Mouse (Mus musculus) neural tube, embryonic 12.5 days (tissue): ENCODE data around the gene Srcap. TPM values are rescaled to one million over a fixed set of nuclear protein-coding genes. Genes with fewer than 3 reads are reported as not detected.
A peak's percentile ranks its signal among the peaks of the same experiment; 100 is the strongest.
"Not testable (repeated sequence)": the region's sequence is repeated elsewhere in the genome, so short reads cannot be mapped to it uniquely, and the experiment has no call there.

Experiments used
- ATAC-seq: fragments of 200-750 bp; cut with Nextera tagmentation; 2 replicates; pipeline ENCODE4 v1.8.0; 2017; ENCODE audit warnings: low read depth, mild to moderate bottlenecking, moderate TSS enrichment, moderate library complexity; ENCODE audit not compliant: low FRiP score
- H3K27ac ChIP-seq: fragments of 300-500 bp; sonication (generic); 2 replicates; pipeline ENCODE4 v1.5.1; 2016
- H3K27me3 ChIP-seq: fragments of 300-500 bp; sonication (generic); replicated peaks from 2 replicates; pipeline ENCODE4 v1.6.1; 2016; ENCODE audit warnings: mild to moderate bottlenecking
- H3K36me3 ChIP-seq: fragments of 300-500 bp; sonication (generic); 2 replicates; pipeline ENCODE4 v1.6.1; 2016; ENCODE audit warnings: mild to moderate bottlenecking
- H3K4me1 ChIP-seq: fragments of 300-500 bp; sonication (generic); 2 replicates; pipeline ENCODE4 v1.6.1; 2016
- H3K4me2 ChIP-seq: fragments of 300-500 bp; sonication (generic); replicated peaks from 2 replicates; pipeline ENCODE4 v1.6.1; 2016; ENCODE audit warnings: mild to moderate bottlenecking
- H3K4me3 ChIP-seq: fragments of 300-500 bp; sonication (generic); 2 replicates; pipeline ENCODE4 v1.5.1; 2016
- H3K9ac ChIP-seq: fragments of 300-500 bp; sonication (generic); 2 replicates; pipeline ENCODE4 v1.6.1; 2016; ENCODE audit warnings: mild to moderate bottlenecking
- H3K9me3 ChIP-seq: fragments of 300-500 bp; sonication (generic); 2 replicates; pipeline ENCODE4 v1.6.1; 2016; ENCODE audit warnings: mild to moderate bottlenecking
- WGBS: fragments of 180-500 bp; shearing (Covaris S2); methylation state at CpG from one replicate; pipeline ENCODE4 v1.1.7; 2016; 5-methylcytosine and 5-hydroxymethylcytosine counted together
- polyA plus RNA-seq: library from polyadenylated mRNA; unstranded; fragments of >200 nt; fragmentation: Nextera tagmentation; extraction: Ambion mirVana; gene quantifications from 2 replicates; pipeline ENCODE4 v1.2.1, GENCODE M21; 2016

Srcap gene
- polyA plus RNA-seq, 1 experiment from 2014 or later, result 72.9 TPM

DNA sequence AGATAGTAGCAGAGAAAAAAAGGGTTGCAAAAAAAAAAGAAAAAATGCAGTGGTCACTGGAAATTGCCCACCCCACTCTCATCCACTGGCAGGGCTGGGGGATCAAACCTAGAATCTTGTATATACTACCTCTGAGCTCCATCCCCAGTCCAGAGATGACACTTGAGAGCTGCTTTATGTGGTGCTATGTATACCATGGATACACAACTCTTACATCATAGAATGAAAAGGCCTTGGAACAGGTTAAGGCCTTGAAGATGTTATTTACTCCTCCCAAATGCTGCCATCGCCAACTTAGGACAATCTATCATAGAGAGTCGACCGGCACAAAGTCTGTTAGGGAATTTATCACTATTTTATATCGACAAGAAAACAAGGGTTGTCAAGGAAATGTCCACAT lies 34.9 kb upstream of the Srcap start:
- WGBS, result 83% methylated on average over 4 of the region's 4 CpGs
- Histone ChIP-seq H3K9ac (peak overlapping the region; percentile 54; the same call in 1 of the 2 replicates), H3K27ac (no peak overlapping the region), H3K9me3 (no peaks in the 10 kb centered on the region), H3K4me2 (peak overlapping the region; percentile 94), H3K36me3 (peaks cover 43% of the 10 kb centered on the region), H3K27me3 (no peaks in the 10 kb centered on the region), H3K4me1 (peaks cover 34% of the 10 kb centered on the region), H3K4me3 (peak overlapping the region; percentile 98; the same call in 1 of the 2 replicates)
- ATAC-seq, result no peak

- Histone ChIP-seq H3K36me3 (peaks cover 52% of the 10 kb centered on the region), H3K9ac (peak overlapping the region; percentile 98), H3K4me1 (peaks cover 25% of the 10 kb centered on the region), H3K4me3 (peak overlapping the region; percentile 98), H3K9me3 (no peaks in the 10 kb centered on the region), H3K4me2 (peak overlapping the region; percentile 94), H3K27me3 (no peaks in the 10 kb centered on the region), H3K27ac (peak overlapping the region; percentile 90)
- ATAC-seq, result peak; percentile 94
- WGBS, result under 1% methylated on average over 50 of the region's 50 CpGs
These were observed 33.8 kb upstream of the Srcap start for GRCm38 (mm10) chr7:127477687-127478634.

DNA sequence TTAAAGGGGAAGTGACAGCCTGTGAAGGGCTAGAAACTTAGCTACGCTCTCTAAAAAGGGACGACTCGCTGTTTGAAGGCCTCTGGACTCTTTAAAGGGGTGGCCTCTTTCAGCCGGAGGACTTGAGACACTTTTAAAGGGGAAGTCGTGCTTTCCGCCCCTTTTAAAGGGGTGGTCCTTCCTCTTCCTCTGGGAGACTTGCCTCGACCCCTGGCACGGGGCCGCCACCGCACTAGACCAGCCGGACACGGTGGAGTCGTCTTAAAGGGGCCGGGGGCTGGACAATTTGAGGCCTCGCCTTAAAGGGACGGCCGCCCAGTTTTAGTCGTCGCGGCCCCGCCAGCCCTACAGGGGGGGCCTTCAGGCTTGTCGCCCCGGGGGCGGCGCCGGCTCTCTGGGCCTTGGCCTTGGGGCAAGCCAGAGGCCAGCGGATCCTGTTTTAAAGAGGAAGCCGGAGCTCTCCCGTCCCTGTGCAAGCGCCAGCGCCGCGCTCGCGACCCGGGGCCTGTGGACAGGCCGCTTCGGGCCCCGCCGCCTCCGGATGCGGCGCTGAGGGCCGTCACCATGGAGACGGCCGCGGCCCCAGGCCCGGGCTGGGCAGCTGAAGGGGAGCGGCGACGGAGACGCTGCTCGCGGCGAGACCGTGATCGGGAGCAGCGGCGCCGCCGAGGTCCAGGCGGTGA lies 33.0 kb upstream of the Srcap start, which contains the start of gene Fbrs:
TSS of gene Fbrs (plus strand) at position 565 of the 683 bp plus-strand sequence.
- Histone ChIP-seq H3K4me2 (peak within 1 kb of the TSS; percentile 94), H3K4me3 (peak within 1 kb of the TSS; percentile 98), H3K27ac (peak within 1 kb of the TSS; percentile 90), H3K9ac (peak within 1 kb of the TSS; percentile 98), H3K36me3 (peaks cover 54% of the 10 kb centered on the region), H3K4me1 (peaks cover 25% of the 10 kb centered on the region), H3K9me3 (no peaks in the 10 kb centered on the region), H3K27me3 (no peaks in the 10 kb centered on the region)
- under 1% methylated on average over 62 of the region's 62 CpGs for WGBS
- peak; percentile 84 for ATAC-seq

DNA sequence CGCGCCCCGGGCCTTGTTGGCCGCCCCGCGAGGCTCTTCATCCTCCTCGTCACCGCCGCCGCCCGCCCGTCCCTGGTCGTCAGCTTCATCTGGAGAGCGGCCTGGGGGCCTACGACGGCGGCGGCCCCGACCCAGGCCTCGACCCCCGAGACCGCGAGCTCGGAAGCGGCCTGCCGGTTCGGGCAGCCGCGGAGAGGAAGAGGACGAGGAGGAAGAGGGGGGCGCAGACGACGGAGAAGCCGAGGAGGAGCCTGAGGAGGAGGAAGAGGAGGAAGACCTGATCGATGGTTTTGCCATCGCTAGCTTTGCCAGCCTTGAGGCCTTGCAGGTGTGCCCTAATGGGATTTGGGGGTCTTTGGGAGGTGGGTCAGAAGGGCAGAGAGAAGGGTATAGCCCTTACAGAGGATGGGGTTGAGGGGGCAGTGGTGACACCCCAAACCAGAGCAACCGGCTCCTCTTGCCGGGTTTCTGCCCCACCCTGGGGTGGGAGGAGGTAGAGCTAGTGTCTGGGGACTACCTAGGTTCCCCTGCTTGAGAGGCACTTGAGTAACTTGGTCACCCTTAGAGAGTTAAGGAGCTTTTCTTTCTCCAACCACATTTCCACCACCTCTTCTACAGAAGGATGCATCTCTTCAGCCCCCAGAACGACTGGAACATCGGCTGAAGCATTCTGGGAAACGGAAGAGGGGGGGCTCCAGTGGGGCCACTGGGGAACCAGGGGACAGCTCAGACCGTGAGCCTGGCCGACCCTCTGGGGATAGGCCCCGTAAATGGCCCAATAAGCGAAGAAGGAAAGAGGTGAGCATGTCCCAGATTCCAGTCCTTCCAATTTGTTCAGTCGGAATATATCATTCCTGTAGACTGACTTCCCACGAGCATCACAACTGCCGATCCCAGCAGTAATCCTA lies 32.2 kb upstream of the Srcap start:
- peak overlapping the region; percentile 90 for H3K27ac ChIP-seq
- 4% methylated on average over 48 of the region's 48 CpGs for WGBS
- peak overlapping the region; percentile 94 for H3K4me2 ChIP-seq
- H3K9me3 ChIP-seq, result no peaks in the 10 kb centered on the region
- peak overlapping the region; percentile 98 for H3K4me3 ChIP-seq
- peaks cover 25% of the 10 kb centered on the region for H3K4me1 ChIP-seq
- H3K36me3 ChIP-seq, result peaks cover 54% of the 10 kb centered on the region
- H3K27me3 ChIP-seq, result no peaks in the 10 kb centered on the region
- no peak for ATAC-seq
- H3K9ac ChIP-seq, result peak overlapping the region; percentile 98

DNA sequence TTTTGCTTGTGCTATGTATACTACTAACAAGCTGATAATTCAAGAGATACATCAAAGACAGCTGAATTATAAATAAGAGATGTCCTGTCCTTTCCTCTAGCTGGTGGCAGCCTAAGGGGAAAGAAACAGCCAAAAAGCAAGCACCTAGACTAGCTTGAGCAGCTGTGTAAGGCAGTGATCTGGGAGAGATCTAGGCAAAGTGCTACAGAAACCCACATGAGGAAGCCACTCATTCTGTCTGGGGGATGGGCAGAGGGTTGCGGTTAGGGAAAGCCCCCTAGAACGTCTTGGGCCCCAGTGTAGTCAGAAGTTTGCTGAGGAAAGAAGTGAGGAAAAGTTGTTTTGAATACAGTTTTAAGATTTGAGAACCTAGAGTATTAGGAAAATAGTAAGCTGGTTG lies 31.5 kb upstream of the Srcap start:
- Histone ChIP-seq H3K27ac (no peak overlapping the region), H3K9me3 (no peaks in the 10 kb centered on the region)

GRCm38 (mm10) chr7:127485416-127485815 lies 26.4 kb upstream of the Srcap start:
- 80% methylated on average over 5 of the region's 5 CpGs for WGBS
- no peak overlapping the region for H3K27ac ChIP-seq
- no peak overlapping the region for H3K4me3 ChIP-seq
- peaks cover 86% of the 10 kb centered on the region for H3K36me3 ChIP-seq
- ATAC-seq, result no peak
- no peak overlapping the region for H3K9ac ChIP-seq
- H3K4me1 ChIP-seq, result peaks cover 7% of the 10 kb centered on the region; the same call in 1 of the 2 replicates
- H3K4me2 ChIP-seq, result 0 out of 2 replicates have a peak overlapping the region, but pooled peaks have one; percentile 9
- H3K27me3 ChIP-seq, result no peaks in the 10 kb centered on the region
- H3K9me3 ChIP-seq, result no peaks in the 10 kb centered on the region

More for the DNA sequence above, 31.5 kb upstream of the Srcap start:
- WGBS, result 82% methylated on average over 2 of the region's 2 CpGs
- no peak for ATAC-seq
- H3K4me2 ChIP-seq, result peak overlapping the region; percentile 94
- peak overlapping the region; percentile 98 for H3K9ac ChIP-seq
- H3K27me3 ChIP-seq, result no peaks in the 10 kb centered on the region
- peak overlapping the region; percentile 98 for H3K4me3 ChIP-seq
- H3K4me1 ChIP-seq, result peaks cover 25% of the 10 kb centered on the region
- H3K36me3 ChIP-seq, result peaks cover 54% of the 10 kb centered on the region

GRCm38 (mm10) chr7:127488364-127488763 lies 23.4 kb upstream of the Srcap start:
- ATAC-seq, H3K4me3 ChIP-seq, H3K27ac ChIP-seq, H3K9me3 ChIP-seq, H3K9ac ChIP-seq, H3K27me3 ChIP-seq, H3K4me2 ChIP-seq, H3K4me1 ChIP-seq: not testable (repeated sequence)
- WGBS, result 89% methylated on average over 5 of the region's 5 CpGs
- peaks cover 87% of the 10 kb centered on the region for H3K36me3 ChIP-seq

DNA sequence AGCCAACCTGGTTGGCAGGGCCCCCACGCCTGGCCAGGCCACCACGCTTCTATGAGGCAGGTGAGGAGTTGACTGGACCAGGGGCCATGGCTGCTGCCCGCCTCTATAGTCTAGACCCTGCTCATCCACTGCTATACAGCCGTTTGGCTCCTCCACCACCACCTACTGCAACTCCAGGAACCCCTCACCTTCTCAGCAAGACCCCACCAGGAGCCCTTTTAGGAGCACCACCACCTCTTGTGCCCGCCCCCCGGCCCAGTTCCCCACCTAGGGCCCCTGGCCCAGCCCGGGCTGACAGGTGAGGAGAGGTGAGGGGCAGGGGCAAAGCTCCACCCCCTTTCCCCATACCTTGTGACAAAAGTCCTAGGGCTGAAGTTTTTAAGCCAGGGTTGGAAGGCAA lies 21.8 kb upstream of the Srcap start:
- H3K36me3 ChIP-seq, result peaks cover 72% of the 10 kb centered on the region
- ATAC-seq, result no peak
- WGBS, result 92% methylated on average over 7 of the region's 7 CpGs

DNA sequence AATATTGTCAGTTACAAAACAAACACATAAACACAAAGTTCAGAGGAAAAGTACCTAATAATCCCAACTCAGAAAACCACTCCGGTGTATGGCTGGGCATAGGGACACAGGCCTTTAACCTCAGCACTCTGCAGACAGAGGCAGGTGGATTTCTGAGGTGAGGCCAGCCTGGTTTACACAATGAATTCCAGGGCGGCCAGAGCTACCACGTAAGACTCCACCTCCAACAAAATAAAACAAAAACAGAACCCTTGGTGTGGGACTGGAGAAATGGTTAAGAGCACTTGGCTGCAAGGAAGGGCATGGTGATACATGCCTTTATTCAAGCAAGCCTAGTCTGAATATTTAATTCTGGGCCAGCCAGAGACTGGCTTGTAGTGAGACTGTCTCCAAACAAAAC lies 19.9 kb upstream of the Srcap start:
- 91% methylated on average over 3 of the region's 3 CpGs for WGBS
- Histone ChIP-seq H3K27me3 (no peaks in the 10 kb centered on the region), H3K9ac (no peak overlapping the region), H3K4me2 (no peak overlapping the region), H3K9me3 (no peaks in the 10 kb centered on the region), H3K27ac (no peak overlapping the region), H3K4me1 (no peaks in the 10 kb centered on the region), H3K36me3 (peaks cover 53% of the 10 kb centered on the region), H3K4me3 (no peak overlapping the region)
- no peak for ATAC-seq

More for the DNA sequence above, 21.8 kb upstream of the Srcap start:
- Histone ChIP-seq H3K9ac (no peak overlapping the region), H3K27ac (no peak overlapping the region), H3K27me3 (no peaks in the 10 kb centered on the region), H3K4me2 (no peak overlapping the region), H3K4me1 (no peaks in the 10 kb centered on the region), H3K4me3 (no peak overlapping the region), H3K9me3 (no peaks in the 10 kb centered on the region)

DNA sequence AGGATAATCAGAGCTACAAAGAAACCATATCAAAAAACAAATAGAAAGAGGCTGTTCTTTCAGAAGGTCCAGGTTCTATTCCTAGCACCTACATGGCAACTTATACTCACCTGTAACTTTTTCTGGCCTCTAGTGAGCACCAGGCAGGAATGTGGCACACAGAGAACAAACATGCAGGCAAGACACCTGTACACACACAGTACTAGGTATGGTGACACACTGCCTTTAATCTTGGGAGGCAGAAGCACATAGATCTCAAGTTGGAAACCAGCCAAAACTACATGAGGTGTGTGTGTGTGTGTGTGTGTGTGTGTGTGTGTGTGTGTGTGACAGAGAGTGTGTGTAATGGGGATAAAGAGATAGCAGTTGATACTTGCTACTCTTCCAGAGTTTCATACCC lies 17.1 kb upstream of the Srcap start:
- Histone ChIP-seq H3K9ac (no peak overlapping the region), H3K27me3 (no peaks in the 10 kb centered on the region), H3K4me1 (no peaks in the 10 kb centered on the region), H3K4me3 (no peak overlapping the region), H3K27ac (no peak overlapping the region), H3K9me3 (no peaks in the 10 kb centered on the region), H3K4me2 (no peak overlapping the region), H3K36me3 (peaks cover 27% of the 10 kb centered on the region)
- no peak for ATAC-seq

DNA sequence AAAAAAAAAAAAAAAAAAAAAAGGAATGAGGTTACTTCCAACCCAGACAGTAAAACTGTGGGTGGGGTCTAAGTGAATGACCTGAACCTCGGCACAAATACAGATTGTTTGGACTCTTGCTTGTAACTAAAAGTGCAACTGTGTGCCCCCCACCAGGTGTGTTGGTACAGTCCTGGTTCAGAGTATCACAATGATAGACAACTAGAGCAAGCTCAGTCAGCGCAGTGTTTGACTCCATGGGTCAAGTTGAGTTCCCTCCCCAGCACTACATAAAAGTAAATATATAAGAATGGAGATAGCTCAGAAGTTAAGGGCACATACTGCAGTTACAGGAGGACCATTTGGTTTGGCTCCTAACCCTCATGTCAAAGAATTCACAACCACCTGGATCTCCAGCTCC lies 14.4 kb upstream of the Srcap start:
- WGBS, result 85% methylated on average over 2 of the region's 2 CpGs

More for the DNA sequence above, 14.4 kb upstream of the Srcap start:
- Histone ChIP-seq H3K27ac (no peak overlapping the region), H3K4me1 (no peaks in the 10 kb centered on the region), H3K36me3 (no peaks in the 10 kb centered on the region), H3K27me3 (no peaks in the 10 kb centered on the region), H3K9ac (no peak overlapping the region), H3K4me2 (no peak overlapping the region), H3K9me3 (no peaks in the 10 kb centered on the region), H3K4me3 (no peak overlapping the region)
- no peak for ATAC-seq
